Comparison of ENCODE assay signal across 12 mouse cellular contexts in the genomic region with DNA sequence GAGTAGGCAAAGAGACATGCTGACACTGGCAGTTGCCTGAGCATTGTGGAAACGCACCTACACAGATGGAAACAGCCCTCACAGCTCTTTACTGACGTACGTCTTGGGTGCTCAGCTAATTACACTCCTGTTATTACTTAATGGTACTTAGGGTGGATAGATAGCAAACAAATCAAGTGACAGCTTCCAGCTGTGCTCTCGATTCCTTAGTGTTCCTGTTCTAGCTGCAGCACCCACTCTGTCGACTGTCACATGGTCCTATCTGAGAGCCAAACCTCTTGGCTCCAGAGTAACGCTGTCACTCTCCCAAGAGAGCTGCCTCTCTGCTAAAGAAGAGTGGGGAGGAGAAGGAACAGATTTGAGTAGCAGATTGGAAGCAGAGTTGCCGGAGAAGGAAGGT.
DNase-seq lines count a peak whose midpoint lies in the region; ATAC-seq and TF ChIP-seq lines count a peak whose summit lies in the region.
"Had no signal": no experiment of that assay in that cellular context is flagged by ENCODE, and none has a peak within 500 bp of the region (broad histone marks: within the 10 kb centered on the region; RNA-seq: fewer than 3 reads in every experiment).

No protein-coding gene starts in this region.

- H3K9me3 ChIP-seq in stomach, embryonic 16.5 days (replicated peaks; ENCODE audit: control insufficient read depth, low read length) = no peaks in the 10 kb centered on the region
- H3K9me3 ChIP-seq: hindbrain, embryonic 13.5 days; liver, embryonic 15.5 days; neural tube, embryonic 12.5 days had no signal

- no peak for TF ChIP-seq CTCF in layer of hippocampus, adult 2 months (conservative IDR thresholded peaks at IDR 0.05)

- H3K9ac ChIP-seq in stomach, embryonic 16.5 days (ENCODE audit: low read length) = no peak overlapping the region
- H3K9ac ChIP-seq: hindbrain, embryonic 13.5 days; liver, embryonic 15.5 days; neural tube, embryonic 12.5 days had no signal

- H3K4me3 ChIP-seq in layer of hippocampus, adult 2 months = no peak overlapping the region
- no peak overlapping the region for H3K4me3 ChIP-seq in stomach, embryonic 16.5 days (replicated peaks; ENCODE audit: low read length)
- H3K4me3 ChIP-seq: hindbrain, embryonic 13.5 days; liver, embryonic 15.5 days; neural tube, embryonic 12.5 days had no signal

- DNase-seq in layer of hippocampus, adult 2 months (ENCODE audit: low spot score in 2 of 2) = peak in 1 of 2 experiments; percentile 47
- no peak for DNase-seq in layer of hippocampus, adult 9-10 months (ENCODE audit: low spot score)
- DNase-seq in gonadal fat pad, adult 2 months (ENCODE audit: low read depth) = peak; percentile 45
- DNase-seq in kidney, postnatal 25 days = peak; percentile 22 to 56
- DNase-seq in MN1 (ENCODE audit: low spot score) = no peak
- DNase-seq in urinary bladder, postnatal 4 days (ENCODE audit: low spot score in 2 of 2) = no peak

- H3K4me2 ChIP-seq in stomach, embryonic 16.5 days (ENCODE audit: low read depth, low read length) = no peak overlapping the region
- H3K4me2 ChIP-seq: hindbrain, embryonic 13.5 days; liver, embryonic 15.5 days; neural tube, embryonic 12.5 days had no signal

- peak overlapping the region; percentile 66 for H3K27ac ChIP-seq in layer of hippocampus, adult 2 months
- H3K27ac ChIP-seq in stomach, embryonic 16.5 days (ENCODE audit: low read length) = peak overlapping the region; percentile 16; the same call in 1 of the 2 replicates
- H3K27ac ChIP-seq: hindbrain, embryonic 13.5 days; liver, embryonic 15.5 days; neural tube, embryonic 12.5 days had no signal

- H3K27me3 ChIP-seq in stomach, embryonic 16.5 days (ENCODE audit: control insufficient read depth, insufficient read depth, low read length) = no peaks in the 10 kb centered on the region
- H3K27me3 ChIP-seq: hindbrain, embryonic 13.5 days; liver, embryonic 15.5 days; neural tube, embryonic 12.5 days; Patski had no signal

- H3K4me1 ChIP-seq in stomach, embryonic 16.5 days (ENCODE audit: control insufficient read depth, insufficient read depth, low read length) = peaks cover 15% of the 10 kb centered on the region
- H3K4me1 ChIP-seq: hindbrain, embryonic 13.5 days; neural tube, embryonic 12.5 days had no signal

- H3K36me3 ChIP-seq in stomach, embryonic 16.5 days (ENCODE audit: control insufficient read depth, insufficient read depth, low read length) = no peaks in the 10 kb centered on the region
- H3K36me3 ChIP-seq: hindbrain, embryonic 13.5 days; liver, embryonic 15.5 days; neural tube, embryonic 12.5 days had no signal

- 36% methylated on average over 7 of the region's 7 CpGs for WGBS in stomach, embryonic 16.5 days

- no peak for ATAC-seq in stomach, embryonic 16.5 days (ENCODE audit: insufficient read depth, low FRiP score)
- ATAC-seq in inflammation-experienced regulatory T-cells, adult 6 months = no peak

Comparison
In these comparisons a context has a peak if more than half of its experiments do, and no peak if none do; other contexts are left out.
1. DNase-seq: peak in gonadal fat pad, adult 2 months (single experiment) and kidney, postnatal 25 days (2 of 2); none in layer of hippocampus, adult 9-10 months (single experiment), MN1 (single experiment) and urinary bladder, postnatal 4 days (0 of 2).